In the genomic region with DNA sequence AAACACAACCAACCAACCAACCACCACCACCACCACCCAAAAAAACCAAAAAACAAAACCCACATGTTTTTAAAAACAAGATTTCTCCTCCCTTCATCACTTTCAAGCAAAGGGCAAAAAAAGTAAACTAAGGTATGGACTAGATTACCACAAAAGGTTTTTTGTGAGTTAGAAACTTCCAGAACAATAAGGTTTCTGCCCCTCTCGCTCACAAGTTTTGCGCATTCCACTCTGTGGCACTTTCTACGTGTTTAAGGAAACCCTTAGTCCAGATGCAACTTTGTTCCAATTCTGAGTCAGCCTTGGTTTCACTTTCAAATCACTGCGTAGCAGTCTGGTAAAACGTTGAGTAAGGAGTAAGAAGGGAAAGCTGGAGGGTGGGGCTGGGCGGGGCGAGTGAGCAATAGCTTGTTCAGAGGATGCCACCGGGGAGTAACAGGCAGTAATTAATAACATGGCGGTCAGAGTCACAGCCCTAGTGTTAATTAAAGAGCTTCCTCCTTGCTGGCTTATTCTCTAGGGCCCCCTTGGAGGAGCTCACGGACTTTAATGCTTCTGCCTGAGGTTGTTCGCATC, we compare ENCODE assay signal across 8 mouse cellular contexts. TPM values are rescaled to one million over a fixed set of nuclear protein-coding genes. Genes with fewer than 3 reads are reported as not detected.
DNase-seq lines count a peak whose midpoint lies in the region; ATAC-seq and TF ChIP-seq lines count a peak whose summit lies in the region.

No protein-coding gene starts in this region.

- ATAC-seq in limb, embryonic 12.5 days (ENCODE audit: insufficient number of reproducible peaks, insufficient read depth, low FRiP score, low TSS enrichment, low read depth): no peak

- H3K9ac ChIP-seq in limb, embryonic 12.5 days (replicated peaks): no peak overlapping the region

- no peak for DNase-seq in limb, embryonic 10.5 days (ENCODE audit: low spot score)
- peak; percentile 52 for DNase-seq in ES-CJ7 (ENCODE audit: low read depth, low spot score)
- DNase-seq in gastrocnemius, postnatal 25 days: peak; percentile 38
- DNase-seq in kidney, postnatal 25 days: peak; percentile 19 to 46
- DNase-seq in cerebellum, adult 11-12 months: no peak
- DNase-seq in left cerebral cortex, postnatal 36 days (ENCODE audit: low spot score in 2 of 2): no peak

- intact Hi-C loops in left cerebral cortex, postnatal 36 days (cut with DNase I): no loop called here

- no peaks in the 10 kb centered on the region for H3K36me3 ChIP-seq in limb, embryonic 12.5 days
- no peaks in the 10 kb centered on the region for H3K36me3 ChIP-seq in limb, embryonic 10.5 days
- no peaks in the 10 kb centered on the region for H3K36me3 ChIP-seq in small intestine, adult 2 months (ENCODE audit: control insufficient read depth, insufficient read depth, low read length)

- TF ChIP-seq CTCF in small intestine, adult 2 months (IDR thresholded peaks at IDR 0.05; ENCODE audit: extremely low read depth, insufficient read length, insufficient replicate concordance, low read depth, low read length): no peak

- H3K9me3 ChIP-seq in limb, embryonic 12.5 days: no peaks in the 10 kb centered on the region
- no peaks in the 10 kb centered on the region for H3K9me3 ChIP-seq in limb, embryonic 10.5 days (replicated peaks)

- 50% methylated on average over 11 of the region's 11 CpGs for WGBS in limb, embryonic 12.5 days
- WGBS in limb, embryonic 10.5 days: 73% methylated on average over 11 of the region's 11 CpGs
- 10% methylated on average over 11 of the region's 11 CpGs for WGBS in small intestine, adult 2 months

- no peak overlapping the region for H3K27ac ChIP-seq in limb, embryonic 12.5 days
- H3K27ac ChIP-seq in limb, embryonic 10.5 days: no peak overlapping the region
- peak overlapping the region; percentile 100 for H3K27ac ChIP-seq in small intestine, adult 2 months (ENCODE audit: insufficient read depth, low read depth, low read length)

- H3K4me2 ChIP-seq in limb, embryonic 12.5 days: peak overlapping the region; percentile 35

- H3K27me3 ChIP-seq in limb, embryonic 12.5 days: no peaks in the 10 kb centered on the region
- H3K27me3 ChIP-seq in limb, embryonic 10.5 days (ENCODE audit: low read depth, poor library complexity, severe bottlenecking): no peaks in the 10 kb centered on the region
- H3K27me3 ChIP-seq in small intestine, adult 2 months (ENCODE audit: control insufficient read depth, insufficient read depth, low read length): no peaks in the 10 kb centered on the region

- no peak for TF ChIP-seq POLR2A in small intestine, adult 2 months (IDR thresholded peaks at IDR 0.05; ENCODE audit: low read depth, low read length)

- H3K4me3 ChIP-seq in limb, embryonic 12.5 days (replicated peaks): no peak overlapping the region
- no peak overlapping the region for H3K4me3 ChIP-seq in limb, embryonic 10.5 days
- peak overlapping the region; percentile 48 for H3K4me3 ChIP-seq in small intestine, adult 2 months (ENCODE audit: low read depth, low read length)

- 0 out of 2 replicates have a peak, but pooled peaks cover 3% of the 10 kb centered on the region for H3K4me1 ChIP-seq in limb, embryonic 12.5 days (replicated peaks)
- H3K4me1 ChIP-seq in limb, embryonic 10.5 days: peaks cover 6% of the 10 kb centered on the region
- H3K4me1 ChIP-seq in small intestine, adult 2 months (ENCODE audit: control insufficient read depth, insufficient read depth, insufficient read length, low read length): peaks cover 25% of the 10 kb centered on the region

RNA-seq across cellular contexts. Expression of gene Smg1, which starts 34.0 kb away (rescaled TPM):
- 25.2 and 27.7 TPM in 2 replicates for polyA plus RNA-seq in limb, embryonic 12.5 days (2016; fragmentation: Nextera tagmentation; extraction: Ambion mirVana)
- polyA plus RNA-seq in limb, embryonic 10.5 days (2016; fragmentation: Nextera tagmentation; extraction: Ambion mirVana): 18.0 and 21.8 TPM in 2 replicates
- 10 to 100 TPM; 21.3 to 22.6 TPM for total RNA-seq in gastrocnemius, postnatal 25 days (2021)
- polyA plus RNA-seq in small intestine, adult 2 months (2012; rRNA removed): 20.1 and 38.3 TPM in 2 replicates
- 10 to 100 TPM; 58.7 to 88.1 TPM for total RNA-seq in left cerebral cortex, postnatal 36 days (2021)

Comparison
In these comparisons a context has a peak if more than half of its experiments do, and no peak if none do; other contexts are left out.
1. DNase-seq: peak in ES-CJ7 (single experiment), gastrocnemius, postnatal 25 days (single experiment) and kidney, postnatal 25 days (2 of 2); none in limb, embryonic 10.5 days (single experiment), cerebellum, adult 11-12 months (single experiment) and left cerebral cortex, postnatal 36 days (0 of 2).